Mouse (Mus musculus): ENCODE measurements around the gene Rasa4.
"Not testable (repeated sequence)": the region's sequence is repeated elsewhere in the genome, so short reads cannot be mapped to it uniquely, and the experiment has no call there.

The Rasa4 gene

DNA sequence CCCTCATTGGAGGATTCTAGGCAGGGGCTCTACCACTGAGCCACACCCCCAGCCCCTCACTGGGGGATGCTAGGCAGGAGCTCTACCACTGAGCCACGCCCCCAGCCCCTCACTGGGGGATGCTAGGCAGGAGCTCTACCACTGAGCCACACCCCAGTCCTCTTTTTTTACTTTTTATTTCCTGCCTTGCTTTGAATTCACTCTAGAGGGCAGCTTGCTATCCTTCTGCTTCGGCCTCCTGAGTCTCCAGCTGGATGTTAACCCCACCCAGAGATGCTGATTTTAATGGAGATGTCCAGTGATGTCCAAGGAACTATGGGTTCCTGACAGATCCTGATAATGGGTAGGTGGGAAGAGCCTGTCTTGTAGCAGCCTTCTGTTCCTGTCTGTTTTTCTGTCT lies 14.3 kb upstream of the Rasa4 start:
- no peak for DNase-seq

GRCm38 (mm10) chr5:136073051-136073450 lies 10.7 kb upstream of the Rasa4 start:
- no peak for DNase-seq

DNA sequence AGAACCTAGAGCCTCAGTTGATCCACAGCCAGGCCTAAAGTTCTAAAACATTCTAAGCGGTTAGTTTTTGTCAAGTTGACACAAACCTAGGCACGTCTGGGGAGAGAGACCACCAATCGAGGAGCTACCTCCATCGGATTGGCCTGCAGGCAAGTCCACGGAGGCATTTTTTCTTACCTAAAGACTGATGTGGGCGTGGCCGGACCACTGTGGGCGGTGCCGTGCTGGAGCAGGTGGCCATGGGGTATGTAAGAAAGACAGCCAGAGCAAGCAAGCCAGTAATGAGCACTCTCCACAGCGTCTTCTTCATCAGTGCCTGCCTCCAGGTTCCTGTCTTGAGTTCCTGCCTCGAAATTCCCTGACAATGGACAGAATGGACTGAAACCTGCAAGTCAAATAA lies 10.2 kb upstream of the Rasa4 start:
- DNase-seq = no peak

DNA sequence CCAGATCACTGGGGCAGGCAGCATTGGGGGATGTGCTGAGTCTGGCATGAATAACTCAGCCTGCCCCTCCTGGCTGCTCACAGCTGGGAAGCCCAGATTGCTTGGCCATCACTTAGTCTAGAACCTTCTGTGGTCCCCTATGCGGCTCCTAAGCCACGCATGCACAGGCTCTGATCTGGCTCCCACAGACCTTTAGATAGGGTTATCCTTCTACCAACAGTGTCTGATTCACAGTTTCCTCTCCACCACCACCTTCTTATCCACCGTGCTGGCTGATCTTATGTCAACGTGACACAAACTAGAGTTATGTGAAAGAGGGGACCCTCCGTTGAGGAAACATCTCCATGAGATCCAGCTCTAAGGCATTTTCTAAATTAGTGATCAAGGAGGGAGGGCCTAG lies 8.6 kb upstream of the Rasa4 start:
- no peak for DNase-seq

DNA sequence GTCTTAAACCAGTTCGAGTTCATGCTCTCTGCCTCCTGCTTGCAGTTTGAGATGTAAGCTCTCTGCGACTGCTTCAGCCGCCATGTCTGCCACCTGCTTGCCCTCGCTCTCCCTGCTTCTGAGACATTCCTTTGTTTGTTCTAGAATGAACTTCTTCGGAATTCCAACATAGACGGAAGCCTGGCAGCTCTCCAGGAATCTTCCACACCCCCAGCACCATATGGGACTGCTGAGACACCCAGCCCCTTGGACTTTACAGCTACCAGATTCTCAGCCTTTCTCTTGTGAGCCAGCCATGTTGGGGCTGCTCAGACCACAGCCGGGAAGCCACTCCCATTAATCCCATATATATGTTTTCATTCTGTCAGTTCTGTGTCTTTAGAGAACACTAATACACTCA lies 7.4 kb upstream of the Rasa4 start:
- DNase-seq = peak in 1 of 2 experiments; percentile 23

DNA sequence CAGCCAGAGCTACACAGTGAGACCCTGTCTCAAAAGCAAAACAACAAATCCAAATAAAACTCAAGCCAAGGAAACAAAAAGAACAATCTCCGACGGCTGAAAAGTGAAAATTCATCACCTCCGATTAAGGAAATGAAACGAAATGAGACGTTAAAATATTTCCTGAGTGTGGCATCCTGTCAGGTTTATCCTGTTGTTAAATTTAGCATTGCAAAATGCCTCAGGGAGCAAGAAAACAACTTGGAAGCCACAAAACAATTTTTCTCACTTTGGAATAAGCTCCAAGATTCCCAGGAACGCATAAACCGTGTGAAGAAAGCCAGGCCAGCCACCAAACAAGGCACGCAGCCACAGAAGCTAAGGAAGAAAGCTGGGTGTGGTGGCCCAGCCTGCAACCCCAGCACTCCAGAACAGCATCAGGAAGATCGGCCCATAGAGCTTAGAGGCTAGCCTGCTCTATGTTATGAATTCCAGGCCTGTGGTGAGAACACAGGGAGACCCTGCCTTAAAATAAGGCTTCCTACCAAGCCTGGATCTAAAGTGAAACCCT lies 6.6 kb upstream of the Rasa4 start:
- peak; percentile 49 to 58 for DNase-seq

DNA sequence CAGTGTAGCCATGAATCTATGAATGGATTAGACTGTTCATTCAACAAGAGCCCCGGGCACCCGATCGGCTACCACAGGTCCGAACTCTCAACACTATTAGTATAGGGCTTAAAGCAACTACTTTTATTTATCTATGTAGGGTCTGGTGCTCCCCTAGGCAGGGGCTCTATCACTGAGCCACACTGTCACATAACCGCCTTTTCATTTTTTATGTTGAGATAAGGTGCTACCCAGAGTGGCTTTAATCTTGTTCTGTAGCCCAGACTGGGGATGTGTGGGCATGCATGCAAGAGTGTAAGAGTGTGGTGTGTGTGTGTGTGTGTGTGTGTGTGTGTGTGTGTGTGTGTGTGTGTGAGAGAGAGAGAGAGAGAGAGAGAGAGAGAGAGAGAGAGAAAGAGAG lies 5.6 kb upstream of the Rasa4 start:
- no peak for DNase-seq

DNA sequence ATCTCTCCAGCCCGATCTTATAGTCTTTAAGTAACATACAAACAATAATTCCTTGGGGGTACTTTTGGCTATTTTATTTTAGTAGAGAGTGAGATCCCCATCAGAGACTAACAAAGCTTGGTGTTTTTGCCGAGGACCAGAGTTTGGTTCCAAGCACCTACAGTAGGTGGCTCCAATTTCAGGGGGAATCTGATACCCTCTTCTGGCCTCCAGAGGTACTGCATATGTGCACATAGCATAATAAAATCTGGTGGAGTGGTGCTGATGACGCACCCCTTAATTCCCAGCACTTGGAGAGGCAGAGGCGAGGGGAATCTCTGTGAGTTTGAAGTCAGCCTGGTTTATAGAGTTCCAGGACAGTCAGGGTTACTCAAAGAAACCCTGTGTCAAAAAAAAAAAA lies 1.4 kb upstream of the Rasa4 start:
- DNase-seq = no peak

GRCm38 (mm10) chr5:136084144-136084881 lies 597 bp downstream of the Rasa4 start:
- no peak for DNase-seq

DNA sequence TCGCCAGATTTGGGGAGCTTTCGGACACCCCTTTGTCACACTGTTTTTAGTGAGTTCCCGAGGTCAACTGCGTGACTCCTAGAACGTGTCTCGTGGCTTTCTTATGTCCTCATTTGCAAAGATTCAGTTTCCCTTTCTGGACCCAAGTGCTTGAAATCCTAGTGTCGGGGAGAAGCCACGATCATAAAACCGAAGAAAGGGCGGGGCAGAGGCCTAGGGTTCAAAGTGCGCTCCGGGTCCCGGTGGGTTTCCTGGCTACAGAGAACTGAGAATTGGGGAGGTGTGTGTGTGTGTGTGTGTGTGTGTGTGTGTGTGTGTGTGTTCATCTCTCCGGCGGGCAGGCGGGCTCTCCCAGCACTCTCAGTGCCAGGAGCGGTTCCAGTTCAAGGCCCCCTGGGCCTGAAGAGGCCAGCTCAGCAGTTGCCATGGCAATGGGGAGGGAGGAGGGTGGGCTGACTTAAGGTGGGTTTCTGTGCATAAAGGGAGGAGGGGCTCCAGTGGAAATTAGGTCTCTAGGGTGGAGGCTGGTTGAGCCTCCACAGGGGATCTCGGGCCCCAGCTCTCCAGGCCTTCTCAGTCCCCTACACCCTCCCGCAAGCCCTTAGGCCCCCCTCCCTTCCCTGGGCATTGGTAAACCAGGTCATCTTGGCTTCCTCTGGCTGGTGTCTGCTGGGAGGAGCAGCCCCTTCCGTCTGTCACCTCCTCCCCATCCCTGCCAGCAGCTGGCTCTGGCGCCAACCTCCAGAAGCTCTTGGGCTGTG lies 1.4 kb downstream of the Rasa4 start:
- DNase-seq = peak; percentile 23 to 64

GRCm38 (mm10) chr5:136086290-136086689 lies 2.6 kb downstream of the Rasa4 start:
- DNase-seq = no peak

GRCm38 (mm10) chr5:136088821-136089575 lies 5.3 kb downstream of the Rasa4 start:
- DNase-seq = peak in 1 of 2 experiments; percentile 28

DNA sequence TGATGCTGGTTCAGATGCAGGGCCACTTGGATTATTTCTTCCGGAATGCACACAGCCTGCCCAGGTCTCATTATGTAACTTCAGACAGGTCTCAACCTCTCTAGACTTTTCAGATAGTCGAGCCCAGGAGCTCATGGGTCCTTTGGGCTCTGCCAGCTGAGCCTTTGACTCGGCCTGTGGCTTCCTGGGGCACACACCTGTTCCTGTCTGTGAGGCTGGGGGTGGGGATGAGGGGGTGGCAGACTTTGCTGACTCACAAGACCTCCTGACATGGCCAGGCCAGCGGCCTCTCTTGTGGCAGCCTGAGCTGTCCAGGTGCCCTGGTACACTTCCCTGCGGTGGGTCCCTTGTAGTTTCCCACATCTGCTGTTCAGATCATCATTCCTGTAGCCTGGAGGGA lies 8.2 kb downstream of the Rasa4 start:
- DNase-seq = no peak

- no peak for DNase-seq
These were observed 10.7 kb downstream of the Rasa4 start for GRCm38 (mm10) chr5:136094249-136095010.

- no peak for DNase-seq
These were observed 11.4 kb downstream of the Rasa4 start for GRCm38 (mm10) chr5:136095089-136095488.

- DNase-seq = peak; percentile 51 to 83
These were observed 14.8 kb downstream of the Rasa4 start for GRCm38 (mm10) chr5:136098536-136098935.

DNA sequence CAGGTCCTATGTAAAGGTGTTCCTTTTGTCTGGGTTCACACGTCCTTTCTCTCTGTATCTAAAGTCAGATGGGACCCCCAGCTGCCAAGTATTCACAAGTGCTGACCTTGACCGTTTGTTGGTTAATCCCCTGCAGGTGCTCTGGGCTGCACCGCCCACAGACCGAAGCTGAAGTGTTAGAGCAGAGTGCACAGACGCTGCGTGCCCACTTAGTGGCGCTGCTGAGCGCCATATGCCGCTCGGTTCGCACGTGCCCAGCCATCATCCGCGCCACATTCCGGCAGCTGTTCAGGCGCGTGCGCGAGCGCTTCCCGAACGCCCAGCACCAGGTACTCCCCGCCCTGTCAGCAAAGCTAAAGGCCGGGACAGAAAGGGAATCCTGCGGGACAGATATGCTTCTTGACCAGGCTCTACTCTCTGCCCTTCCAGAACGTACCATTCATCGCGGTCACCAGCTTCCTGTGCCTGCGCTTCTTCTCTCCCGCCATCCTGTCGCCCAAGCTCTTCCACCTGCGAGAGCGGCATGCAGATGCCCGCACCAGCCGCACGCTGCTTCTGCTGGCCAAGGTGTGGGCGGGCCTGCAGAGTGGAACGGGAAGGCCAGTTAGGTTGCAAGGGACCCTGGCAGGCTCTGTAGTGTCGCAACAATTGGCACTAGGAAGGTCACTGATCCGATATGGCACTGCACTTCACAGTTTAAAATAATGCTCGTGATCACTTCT lies 18.5 kb downstream of the Rasa4 start:
- DNase-seq = peak; percentile 73 to 86

- DNase-seq = peak in 1 of 2 experiments; percentile 42
These were observed 20.8 kb downstream of the Rasa4 start for GRCm38 (mm10) chr5:136104511-136104910.

DNA sequence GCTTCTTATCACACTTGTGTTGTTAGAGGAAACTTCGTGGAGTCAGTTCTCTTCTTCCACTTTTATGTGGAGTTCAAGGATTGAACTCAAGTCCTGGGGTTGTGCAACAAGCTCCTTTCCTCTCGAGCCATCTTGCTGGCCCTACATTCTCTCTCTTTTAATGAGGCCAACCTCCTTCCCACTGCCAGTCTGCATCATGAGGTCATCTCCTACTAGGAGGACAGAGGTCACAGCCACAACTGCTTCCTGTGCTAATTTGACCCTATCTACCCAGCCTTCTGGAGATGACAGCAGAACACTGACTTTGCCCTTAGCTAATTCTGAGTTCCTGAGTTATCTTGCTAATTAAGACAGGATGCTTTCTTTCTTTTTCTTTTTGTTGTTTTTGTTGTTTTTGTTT lies 24.8 kb downstream of the Rasa4 start:
- DNase-seq = no peak

DNA sequence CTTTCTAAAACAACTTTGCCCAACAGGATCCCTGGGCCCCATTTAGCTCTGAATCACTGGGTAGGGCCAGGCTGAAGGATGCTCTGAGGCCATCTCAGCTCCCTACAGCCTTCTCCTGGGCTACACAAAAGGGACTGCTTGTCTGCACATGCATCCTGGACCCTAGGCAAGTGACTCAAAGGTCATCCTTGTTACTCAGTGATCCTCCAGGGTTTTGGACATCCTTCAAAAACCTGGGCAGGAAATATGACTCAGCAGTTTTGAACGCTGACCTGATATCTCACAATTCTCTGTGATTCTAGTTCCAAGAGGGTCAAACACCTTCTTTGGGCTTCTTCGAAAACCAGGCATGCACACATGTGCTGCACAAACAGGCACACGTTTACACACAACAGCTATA lies 25.3 kb downstream of the Rasa4 start:
- DNase-seq = no peak

GRCm38 (mm10) chr5:136113546-136113945 lies 29.8 kb downstream of the Rasa4 start:
- DNase-seq = not testable (repeated sequence)
